Mouse (Mus musculus): Measurements from ENCODE around the gene Dalrd3. TPM values are rescaled to one million over a fixed set of nuclear protein-coding genes. Genes with fewer than 3 reads are reported as not detected.

Dalrd3 gene
- polyA plus RNA-seq, 1 experiment = 504 TPM

- no peak overlapping the region for H3K4me3 ChIP-seq (ENCODE audit: control insufficient read depth, insufficient read depth, low read length)
- no peaks in the 10 kb centered on the region for H3K4me1 ChIP-seq (replicated peaks; ENCODE audit: control insufficient read depth, insufficient read depth, low read length)
- TF ChIP-seq POLR2A (IDR thresholded peaks at IDR 0.05; ENCODE audit: control insufficient read depth, extremely low read depth, insufficient read depth, low read length, poor library complexity) = no peak
- H3K27ac ChIP-seq (ENCODE audit: control insufficient read depth, insufficient read depth, low read length) = no peak overlapping the region
- no peak for DNase-seq
- H3K27me3 ChIP-seq (ENCODE audit: control insufficient read depth, insufficient read depth, low read length) = no peaks in the 10 kb centered on the region
- WGBS = 92% methylated on average over 4 of the region's 4 CpGs
- peaks cover 95% of the 10 kb centered on the region for H3K36me3 ChIP-seq (ENCODE audit: control insufficient read depth, insufficient read depth, low read length)
These were observed 39.2 kb downstream of the Dalrd3 start for GRCm38 (mm10) chr9:108608889-108609288.

- Histone ChIP-seq H3K27me3 (ENCODE audit: control insufficient read depth, insufficient read depth, low read length) (no peaks in the 10 kb centered on the region), H3K4me1 (replicated peaks; ENCODE audit: control insufficient read depth, insufficient read depth, low read length) (0 out of 2 replicates have a peak, but pooled peaks cover under 1% of the 10 kb centered on the region), H3K27ac (ENCODE audit: control insufficient read depth, insufficient read depth, low read length) (no peak overlapping the region), H3K4me3 (ENCODE audit: control insufficient read depth, insufficient read depth, low read length) (no peak overlapping the region), H3K36me3 (ENCODE audit: control insufficient read depth, insufficient read depth, low read length) (peaks cover 90% of the 10 kb centered on the region)
- no peak for DNase-seq
- WGBS = 95% methylated on average over 10 of the region's 10 CpGs
- TF ChIP-seq POLR2A (IDR thresholded peaks at IDR 0.05; ENCODE audit: control insufficient read depth, extremely low read depth, insufficient read depth, low read length, poor library complexity) (no peak), CTCF (IDR thresholded peaks at IDR 0.05; ENCODE audit: borderline replicate concordance, control insufficient read depth, extremely low read depth, insufficient read depth, low read length, poor library complexity) (no peak)
These were observed 41.8 kb downstream of the Dalrd3 start for GRCm38 (mm10) chr9:108611488-108611887.

DNA sequence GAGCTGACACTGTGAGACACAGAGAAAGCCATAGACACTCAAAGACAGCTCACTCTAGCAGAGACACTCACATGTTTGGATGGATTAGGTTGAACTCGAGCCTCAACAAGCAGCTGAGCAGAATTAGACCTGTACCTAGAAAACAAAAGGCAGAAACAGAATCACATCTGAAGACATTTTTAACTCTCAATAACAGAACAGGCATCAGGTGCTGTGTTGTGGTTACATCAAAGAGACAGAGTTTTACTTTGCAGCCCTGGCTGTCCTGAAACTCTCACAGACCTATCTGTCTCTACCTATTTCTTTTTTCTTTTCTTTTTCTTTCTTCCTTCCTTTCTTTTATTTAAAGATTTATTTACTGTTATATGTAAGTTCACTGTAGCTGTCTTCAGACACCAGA lies 47.6 kb downstream of the Dalrd3 start:
- H3K4me1 ChIP-seq (replicated peaks; ENCODE audit: control insufficient read depth, insufficient read depth, low read length) = 0 out of 2 replicates have a peak, but pooled peaks cover 4% of the 10 kb centered on the region
- no peaks in the 10 kb centered on the region for H3K27me3 ChIP-seq (ENCODE audit: control insufficient read depth, insufficient read depth, low read length)
- WGBS = 10% methylated on average over 1 of the region's 1 CpGs
- no peak overlapping the region for H3K4me3 ChIP-seq (ENCODE audit: control insufficient read depth, insufficient read depth, low read length)
- H3K27ac ChIP-seq (ENCODE audit: control insufficient read depth, insufficient read depth, low read length) = no peak overlapping the region
- no peak for DNase-seq
- no peak for TF ChIP-seq CTCF (IDR thresholded peaks at IDR 0.05; ENCODE audit: borderline replicate concordance, control insufficient read depth, extremely low read depth, insufficient read depth, low read length, poor library complexity)
- no peak for TF ChIP-seq POLR2A (IDR thresholded peaks at IDR 0.05; ENCODE audit: control insufficient read depth, extremely low read depth, insufficient read depth, low read length, poor library complexity)
- peaks cover 46% of the 10 kb centered on the region for H3K36me3 ChIP-seq (ENCODE audit: control insufficient read depth, insufficient read depth, low read length)

Other genes starting within 250 kb of the Dalrd3 start
- gene Gpx1, start 231.0 kb upstream of the Dalrd3 start, polyA plus RNA-seq (2012; rRNA removed) = 800 and 899 TPM in 2 replicates
- 100 and 104 TPM in 2 replicates for gene Usp4, start 222.0 kb upstream of the Dalrd3 start, polyA plus RNA-seq (2012; rRNA removed)
- 0.70 and 1.9 TPM in 2 replicates for gene 1700102P08Rik, start 177.1 kb upstream of the Dalrd3 start, polyA plus RNA-seq (2012; rRNA removed)
- 0.09 and 0.12 TPM in 2 replicates for gene Ccdc36, start 141.4 kb upstream of the Dalrd3 start, polyA plus RNA-seq (2012; rRNA removed)
- not detected in 2 replicates for gene BC048562, start 133.4 kb upstream of the Dalrd3 start, polyA plus RNA-seq (2012; rRNA removed)
- gene Ccdc71, start 109.4 kb upstream of the Dalrd3 start, polyA plus RNA-seq (2012; rRNA removed) = 39.6 and 40.2 TPM in 2 replicates
- 16.9 and 21.0 TPM in 2 replicates for gene Klhdc8b, start 108.3 kb upstream of the Dalrd3 start, polyA plus RNA-seq (2012; rRNA removed)
- gene Lamb2, start 90.2 kb upstream of the Dalrd3 start, polyA plus RNA-seq (2012; rRNA removed) = 16.1 and 33.7 TPM in 2 replicates
- gene Usp19, start 79.3 kb upstream of the Dalrd3 start, polyA plus RNA-seq (2012; rRNA removed) = 318 and 335 TPM in 2 replicates
- 376 and 382 TPM in 2 replicates for gene Qars, start 62.2 kb upstream of the Dalrd3 start, polyA plus RNA-seq (2012; rRNA removed)
- 200 and 225 TPM in 2 replicates for gene Qrich1, start 53.1 kb upstream of the Dalrd3 start, polyA plus RNA-seq (2012; rRNA removed)
- 160 and 200 TPM in 2 replicates for gene Impdh2, start 9.6 kb upstream of the Dalrd3 start, polyA plus RNA-seq (2012; rRNA removed)
- gene Ndufaf3, start 2.5 kb upstream of the Dalrd3 start, polyA plus RNA-seq (2012; rRNA removed) = 65.5 and 74.2 TPM in 2 replicates
- gene Wdr6, start 8.9 kb downstream of the Dalrd3 start, polyA plus RNA-seq (2012; rRNA removed) = 106 and 112 TPM in 2 replicates
- 6.6 and 10.5 TPM in 2 replicates for gene P4htm, start 27.8 kb downstream of the Dalrd3 start, polyA plus RNA-seq (2012; rRNA removed)
- 56.0 and 63.0 TPM in 2 replicates for gene Arih2, start 79.5 kb downstream of the Dalrd3 start, polyA plus RNA-seq (2012; rRNA removed)
- gene Slc25a20, start 92.2 kb downstream of the Dalrd3 start, polyA plus RNA-seq (2012; rRNA removed) = 19.8 and 24.7 TPM in 2 replicates
- 5.7 and 5.8 TPM in 2 replicates for gene Prkar2a, start 119.4 kb downstream of the Dalrd3 start, polyA plus RNA-seq (2012; rRNA removed)
- 148 and 163 TPM in 2 replicates for gene Ip6k2, start 213.9 kb downstream of the Dalrd3 start, polyA plus RNA-seq (2012; rRNA removed)
- gene Nckipsd, start 238.5 kb downstream of the Dalrd3 start, polyA plus RNA-seq (2012; rRNA removed) = 24.4 and 30.0 TPM in 2 replicates